Mouse (Mus musculus) spleen, adult 2 months (tissue): ENCODE measurements around the gene Slc12a5. TPM values are rescaled to one million over a fixed set of nuclear protein-coding genes. Genes with fewer than 3 reads are reported as not detected.

Experiments
- DNase-seq, 2 experiments: peaks; one replicate each; pipeline versions ENCODE4 v3.0.0 to v3.0.0-alpha.2; 2012 to 2021; ENCODE audit warnings: low spot score in 2 of 2, low read depth in 1 of 2
- H3K27ac ChIP-seq: fragments of 200-500 bp; 2 replicates; pipeline ENCODE4 v1.5.1; 2012; ENCODE audit warnings: low read length, inconsistent platforms; ENCODE audit not compliant: insufficient read depth
- H3K27me3 ChIP-seq: fragments of 200-500 bp; 2 replicates; pipeline ENCODE4 v1.6.1; 2012; ENCODE audit warnings: mild to moderate bottlenecking, moderate library complexity, low read length, inconsistent platforms; ENCODE audit not compliant: control insufficient read depth, insufficient read depth
- H3K36me3 ChIP-seq: fragments of 200-500 bp; 2 replicates; pipeline ENCODE4 v1.6.1; 2012; ENCODE audit warnings: mild to moderate bottlenecking, low read length, inconsistent platforms; ENCODE audit not compliant: control insufficient read depth, insufficient read depth
- H3K4me1 ChIP-seq: fragments of 200-500 bp; 2 replicates; pipeline ENCODE4 v1.6.1; 2011; ENCODE audit warnings: inconsistent platforms; ENCODE audit not compliant: control insufficient read depth, insufficient read depth, insufficient read length
- H3K4me3 ChIP-seq: fragments of 200-500 bp; 2 replicates; pipeline ENCODE4 v1.5.1; 2011; ENCODE audit warnings: mild to moderate bottlenecking, inconsistent platforms; ENCODE audit not compliant: insufficient read depth, insufficient read length; ENCODE audit errors: extremely low read depth
- CTCF ChIP-seq: fragments of 200-500 bp; IDR thresholded peaks from 2 replicates; pipeline ENCODE4 v1.5.1; 2011; ENCODE audit warnings: mild to moderate bottlenecking, inconsistent platforms; ENCODE audit not compliant: insufficient read depth, insufficient read length, insufficient replicate concordance; ENCODE audit errors: extremely low read depth
- POLR2A ChIP-seq: fragments of 200-500 bp; IDR thresholded peaks from 2 replicates; pipeline ENCODE4 v1.6.1; 2011; ENCODE audit warnings: low read depth, low read length, inconsistent platforms
- WGBS: fragments of 180-500 bp; shearing (Covaris S2); methylation state at CpG from one replicate; pipeline ENCODE4 v1.1.7; 2018; 5-methylcytosine and 5-hydroxymethylcytosine counted together
- polyA plus RNA-seq: library from polyadenylated mRNA; depleted of rRNA; stranded (reverse); fragments of >200 nt; gene quantifications from 2 replicates; pipeline ENCODE4 v1.2.3, GENCODE M21; 2012

The Slc12a5 gene
- polyA plus RNA-seq, 1 experiment = 1.3 TPM

DNA sequence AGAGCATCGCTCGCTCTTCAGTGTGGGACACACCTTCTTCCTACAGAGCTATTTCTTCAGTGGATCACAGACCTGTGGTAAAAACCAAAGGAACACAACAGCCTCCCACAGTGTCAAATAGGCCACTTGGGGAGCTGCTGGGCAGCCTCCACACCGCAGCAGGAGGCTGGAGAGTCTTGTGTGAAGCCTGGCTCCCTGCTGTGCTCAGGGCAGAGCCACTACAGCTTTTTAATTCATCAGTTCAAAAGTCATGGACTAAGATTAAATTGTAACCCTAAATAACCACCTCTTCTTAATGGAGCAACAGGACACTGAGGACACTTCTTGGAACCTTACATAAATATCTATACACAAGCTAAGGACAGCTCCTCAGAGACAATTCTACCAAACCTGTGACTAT is 42.5 kb downstream of the Slc12a5 start:
- WGBS = 99% methylated on average over 3 of the region's 3 CpGs
- H3K36me3 ChIP-seq = peaks cover 43% of the 10 kb centered on the region
- DNase-seq = no peak

DNA sequence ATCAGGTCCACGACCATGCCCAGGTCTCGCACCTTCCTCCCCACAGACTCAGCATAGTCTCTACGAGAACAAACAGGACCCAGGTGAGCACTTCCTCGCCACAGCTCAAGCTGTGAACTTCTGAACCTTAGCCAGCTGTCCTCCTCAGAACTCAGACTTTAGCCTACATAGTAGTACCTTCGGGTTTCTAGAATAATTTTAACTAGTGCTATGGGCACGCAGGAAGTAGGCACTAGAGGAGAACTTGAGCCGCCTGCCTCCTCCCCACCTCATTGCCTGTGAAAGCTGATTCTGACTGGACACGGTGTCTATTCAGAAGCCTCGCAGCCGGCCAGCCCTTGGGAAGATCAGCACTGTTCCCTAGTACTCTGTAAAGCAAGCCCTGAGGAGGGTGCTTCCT is 43.6 kb downstream of the Slc12a5 start:
- Histone ChIP-seq H3K27me3 (no peaks in the 10 kb centered on the region), H3K4me3 (no peak overlapping the region), H3K4me1 (no peaks in the 10 kb centered on the region), H3K27ac (no peak overlapping the region), H3K36me3 (peaks cover 51% of the 10 kb centered on the region)
- DNase-seq = no peak
- TF ChIP-seq CTCF (no peak), POLR2A (no peak)
- 92% methylated on average over 10 of the region's 10 CpGs for WGBS

More for the DNA sequence above, 42.5 kb downstream of the Slc12a5 start:
- H3K27ac ChIP-seq = no peak overlapping the region
- TF ChIP-seq POLR2A (no peak), CTCF (no peak)
- no peaks in the 10 kb centered on the region; the same call in none of the 2 replicates for H3K27me3 ChIP-seq
- H3K4me1 ChIP-seq = no peaks in the 10 kb centered on the region
- no peak overlapping the region for H3K4me3 ChIP-seq

DNA sequence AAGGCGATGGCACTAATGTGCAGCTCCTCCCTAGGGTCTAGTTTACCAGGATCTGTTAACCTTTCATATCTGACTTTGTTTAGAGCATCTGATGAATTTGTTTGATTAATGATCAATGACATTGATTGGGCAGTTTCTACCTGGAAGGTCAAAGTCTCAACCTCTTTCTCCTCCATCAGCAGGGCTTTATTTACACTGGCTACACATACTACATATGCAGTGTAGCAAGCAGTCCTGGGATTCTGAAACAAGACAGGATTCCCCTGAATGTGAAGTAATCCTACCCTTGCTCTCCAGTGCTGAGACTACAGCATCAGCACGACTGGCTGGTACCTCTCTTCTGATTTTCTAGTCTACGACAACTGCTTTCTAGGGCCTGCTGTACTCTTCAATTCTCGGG is 46.2 kb downstream of the Slc12a5 start:
- H3K27ac ChIP-seq = no peak overlapping the region
- H3K4me1 ChIP-seq = no peaks in the 10 kb centered on the region
- H3K36me3 ChIP-seq = peaks cover 45% of the 10 kb centered on the region
- TF ChIP-seq CTCF (no peak), POLR2A (no peak)
- no peaks in the 10 kb centered on the region for H3K27me3 ChIP-seq
- no peak for DNase-seq
- 96% methylated on average over 4 of the region's 4 CpGs for WGBS
- H3K4me3 ChIP-seq = no peak overlapping the region

DNA sequence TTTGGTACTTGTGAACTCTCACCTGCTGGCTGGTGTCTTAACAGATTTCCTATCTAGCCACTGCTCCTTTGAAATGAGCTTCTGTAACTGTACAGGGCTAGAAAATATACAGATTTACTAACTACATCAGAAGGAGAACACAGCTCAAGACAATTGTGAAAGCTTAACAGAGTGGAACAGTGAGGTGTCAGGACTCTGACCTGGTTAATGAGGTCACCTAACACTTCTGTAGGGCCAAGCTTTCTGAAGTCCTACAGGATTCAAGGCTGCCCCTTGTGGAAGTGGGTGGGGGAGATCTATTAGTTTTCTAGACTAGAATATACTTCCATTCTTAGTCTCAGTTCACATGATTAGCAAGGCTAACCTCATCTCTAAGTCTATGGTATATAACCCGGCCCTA is 47.4 kb downstream of the Slc12a5 start:
- H3K27me3 ChIP-seq = no peaks in the 10 kb centered on the region
- DNase-seq = no peak
- no peak overlapping the region for H3K4me3 ChIP-seq
- no peaks in the 10 kb centered on the region for H3K4me1 ChIP-seq
- TF ChIP-seq POLR2A = no peak
- TF ChIP-seq CTCF = no peak
- peaks cover 35% of the 10 kb centered on the region for H3K36me3 ChIP-seq
- no peak overlapping the region for H3K27ac ChIP-seq
- 93% methylated on average over 1 of the region's 1 CpGs for WGBS

DNA sequence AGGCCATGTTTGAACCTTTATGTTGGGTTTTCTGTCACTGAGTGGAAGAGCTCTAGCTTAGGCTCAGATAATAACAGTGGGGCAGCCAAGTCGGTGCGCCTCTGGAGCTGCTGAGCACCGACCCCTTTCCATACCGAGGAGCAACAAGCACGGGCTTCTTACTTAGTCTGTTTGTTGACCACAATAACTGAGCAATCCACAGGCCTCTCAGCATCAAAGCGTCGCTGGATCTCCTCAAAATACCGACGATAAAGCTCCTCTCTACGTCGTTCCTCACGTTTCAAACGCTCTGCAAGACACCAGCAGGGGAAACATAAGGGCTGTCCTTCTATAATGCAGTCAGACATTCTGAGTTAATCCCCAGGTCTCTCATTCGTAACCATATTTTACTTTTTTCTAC is 48.6 kb downstream of the Slc12a5 start:
- no peak overlapping the region for H3K27ac ChIP-seq
- peaks cover 26% of the 10 kb centered on the region for H3K36me3 ChIP-seq
- no peaks in the 10 kb centered on the region for H3K27me3 ChIP-seq
- DNase-seq = no peak
- no peak overlapping the region for H3K4me3 ChIP-seq
- H3K4me1 ChIP-seq = no peaks in the 10 kb centered on the region
- WGBS = 98% methylated on average over 14 of the region's 14 CpGs
- no peak for TF ChIP-seq POLR2A
- no peak for TF ChIP-seq CTCF

DNA sequence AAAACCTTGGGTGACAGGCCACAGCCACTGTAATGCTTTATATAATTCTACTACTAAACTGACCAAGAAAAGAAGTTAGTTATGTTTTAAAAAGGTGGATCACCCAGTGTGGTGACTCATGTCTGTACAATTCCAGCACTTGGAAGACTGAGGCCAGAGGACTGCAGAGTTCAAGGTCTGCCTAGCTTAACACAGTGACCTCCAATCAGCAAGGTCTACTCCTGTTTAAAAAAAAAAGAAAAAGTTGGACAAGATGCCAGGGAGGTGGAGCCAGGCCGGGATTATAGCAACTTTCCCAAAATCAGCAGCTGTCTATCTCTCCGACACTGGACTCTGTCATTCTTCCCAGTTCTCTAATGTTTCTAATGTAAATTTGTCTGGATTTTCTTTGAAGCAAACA is 49.0 kb downstream of the Slc12a5 start:
- 87% methylated on average over 2 of the region's 2 CpGs for WGBS
- H3K36me3 ChIP-seq = peaks cover 26% of the 10 kb centered on the region
- no peak for DNase-seq

DNA sequence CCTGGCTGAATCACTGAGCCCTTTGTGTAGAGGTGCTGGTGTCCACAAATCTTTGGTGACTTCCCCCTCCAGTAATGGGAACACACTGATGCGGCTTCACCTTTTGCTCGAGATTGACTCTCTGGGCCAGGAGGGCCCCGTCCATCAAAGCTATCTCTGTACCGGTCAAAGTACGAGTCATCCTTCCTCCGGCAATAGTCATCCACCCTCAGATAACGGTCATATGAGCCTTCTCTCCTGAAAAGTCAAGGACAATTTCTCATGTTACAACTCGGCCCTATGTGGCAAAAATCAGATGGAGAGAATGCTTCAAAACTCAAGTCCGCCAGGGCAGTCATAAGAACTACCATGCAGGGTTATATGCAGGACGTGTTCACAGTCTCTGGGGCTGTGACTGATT is 49.7 kb downstream of the Slc12a5 start:
- WGBS = 92% methylated on average over 10 of the region's 10 CpGs
- TF ChIP-seq CTCF (no peak), POLR2A (no peak)
- Histone ChIP-seq H3K36me3 (peaks cover 26% of the 10 kb centered on the region), H3K27me3 (no peaks in the 10 kb centered on the region), H3K27ac (no peak overlapping the region), H3K4me1 (no peaks in the 10 kb centered on the region), H3K4me3 (no peak overlapping the region)
- DNase-seq = no peak

More for the DNA sequence above, 49.0 kb downstream of the Slc12a5 start:
- TF ChIP-seq POLR2A (no peak), CTCF (no peak)
- H3K4me3 ChIP-seq = no peak overlapping the region
- H3K27me3 ChIP-seq = no peaks in the 10 kb centered on the region
- H3K4me1 ChIP-seq = no peaks in the 10 kb centered on the region
- no peak overlapping the region for H3K27ac ChIP-seq

DNA sequence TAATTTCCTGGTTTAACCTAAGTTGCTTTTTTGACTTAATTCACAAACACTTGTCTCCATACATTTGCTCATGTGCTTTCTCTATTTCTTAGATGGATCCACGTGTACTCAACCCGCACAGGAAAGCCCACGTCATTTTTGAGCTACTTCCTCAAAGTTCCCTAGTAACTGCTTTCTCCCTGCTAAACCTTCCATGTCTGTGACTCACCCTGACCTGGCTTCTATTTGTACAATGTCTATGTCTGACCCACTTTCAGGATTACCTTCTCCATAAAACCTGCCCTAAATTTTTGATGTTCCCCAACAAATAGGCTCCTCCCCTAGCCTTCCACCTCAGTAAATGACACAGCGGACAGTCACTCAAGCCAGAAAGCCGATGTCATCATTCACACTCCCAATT is 54.3 kb downstream of the Slc12a5 start:
- DNase-seq = no peak
- H3K4me1 ChIP-seq = no peaks in the 10 kb centered on the region
- H3K27ac ChIP-seq = no peak overlapping the region
- no peak overlapping the region for H3K4me3 ChIP-seq
- H3K27me3 ChIP-seq = no peaks in the 10 kb centered on the region
- TF ChIP-seq CTCF (no peak), POLR2A (no peak)
- WGBS = 61% methylated on average over 5 of the region's 5 CpGs
- H3K36me3 ChIP-seq = peaks cover 11% of the 10 kb centered on the region
